Mouse (Mus musculus): ENCODE measurements at regions not wholly inside any gene's neighbourhood (a gene's known extent, or its start where the extent isn't known, plus 50 kb on each side); places are given as distances from the start of the nearest gene placed in this dataset.

- no peak overlapping the region for H3K27ac ChIP-seq (ENCODE audit: low read length)
- 62% methylated on average over 8 of the region's 8 CpGs for WGBS
- H3K36me3 ChIP-seq (ENCODE audit: control insufficient read depth, insufficient read depth) = no peaks in the 10 kb centered on the region
- no peak for ATAC-seq
- peaks cover 10% of the 10 kb centered on the region for H3K4me1 ChIP-seq (replicated peaks; ENCODE audit: control insufficient read depth, insufficient read depth, low read length)
- H3K4me3 ChIP-seq (replicated peaks; ENCODE audit: low read length) = no peak overlapping the region
- H3K27me3 ChIP-seq (replicated peaks; ENCODE audit: control insufficient read depth, insufficient read depth, low read length) = no peaks in the 10 kb centered on the region
- H3K9ac ChIP-seq (replicated peaks; ENCODE audit: low read depth, low read length) = no peak overlapping the region
- H3K4me2 ChIP-seq (ENCODE audit: low read length) = no peak overlapping the region
- no peaks in the 10 kb centered on the region for H3K9me3 ChIP-seq (ENCODE audit: control insufficient read depth, low read length)
Measured at GRCm38 (mm10) chr14:76798925-76799428, 237.6 kb upstream of the Ccdc122 start.

- Histone ChIP-seq H3K9me3 (ENCODE audit: control insufficient read depth, low read length) (no peaks in the 10 kb centered on the region), H3K9ac (replicated peaks; ENCODE audit: low read depth, low read length) (no peak overlapping the region), H3K4me2 (ENCODE audit: low read length) (no peak overlapping the region), H3K4me3 (replicated peaks; ENCODE audit: low read length) (no peak overlapping the region), H3K36me3 (ENCODE audit: control insufficient read depth, insufficient read depth) (no peaks in the 10 kb centered on the region), H3K27me3 (replicated peaks; ENCODE audit: control insufficient read depth, insufficient read depth, low read length) (no peaks in the 10 kb centered on the region), H3K4me1 (replicated peaks; ENCODE audit: control insufficient read depth, insufficient read depth, low read length) (peaks cover 10% of the 10 kb centered on the region), H3K27ac (ENCODE audit: low read length) (no peak overlapping the region)
- ATAC-seq = no peak
- 79% methylated on average over 6 of the region's 6 CpGs for WGBS
Measured at GRCm38 (mm10) chr14:76798488-76798887, 238.1 kb upstream of the Ccdc122 start.

DNA sequence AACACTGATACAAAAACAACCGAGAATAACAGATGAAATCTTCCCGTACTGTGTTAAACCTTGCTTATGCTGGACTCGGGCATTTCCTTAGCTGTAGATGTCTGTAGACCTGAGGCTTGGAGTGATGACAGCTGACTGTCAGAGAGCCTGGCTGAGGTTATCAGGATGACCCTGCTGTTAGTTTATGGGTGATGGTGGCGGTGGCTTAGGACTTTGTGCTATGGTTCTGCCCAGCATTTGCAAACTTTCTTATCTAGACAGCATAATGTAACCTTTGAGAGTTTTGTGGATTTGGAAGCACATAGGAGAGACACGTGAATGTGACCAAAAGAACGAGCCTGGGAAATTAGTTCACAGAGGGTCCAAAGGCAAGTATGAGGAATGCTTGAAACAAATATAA lies 239.1 kb upstream of the Ccdc122 start:
- WGBS = 90% methylated on average over 6 of the region's 6 CpGs
- Histone ChIP-seq H3K36me3 (ENCODE audit: control insufficient read depth, insufficient read depth) (no peaks in the 10 kb centered on the region), H3K9me3 (ENCODE audit: control insufficient read depth, low read length) (no peaks in the 10 kb centered on the region), H3K27ac (ENCODE audit: low read length) (no peak overlapping the region), H3K4me2 (ENCODE audit: low read length) (no peak overlapping the region), H3K9ac (replicated peaks; ENCODE audit: low read depth, low read length) (no peak overlapping the region), H3K27me3 (replicated peaks; ENCODE audit: control insufficient read depth, insufficient read depth, low read length) (no peaks in the 10 kb centered on the region), H3K4me1 (replicated peaks; ENCODE audit: control insufficient read depth, insufficient read depth, low read length) (peaks cover 10% of the 10 kb centered on the region), H3K4me3 (replicated peaks; ENCODE audit: low read length) (no peak overlapping the region)
- no peak for ATAC-seq

- H3K9me3 ChIP-seq (ENCODE audit: control insufficient read depth, low read length) = no peaks in the 10 kb centered on the region
- peaks cover 14% of the 10 kb centered on the region for H3K4me1 ChIP-seq (replicated peaks; ENCODE audit: control insufficient read depth, insufficient read depth, low read length)
- no peaks in the 10 kb centered on the region for H3K36me3 ChIP-seq (ENCODE audit: control insufficient read depth, insufficient read depth)
- peak overlapping the region; percentile 55 for H3K27ac ChIP-seq (ENCODE audit: low read length)
- H3K4me2 ChIP-seq (ENCODE audit: low read length) = no peak overlapping the region
- ATAC-seq = peak; percentile 81
- 7% methylated on average over 6 of the region's 6 CpGs for WGBS
- H3K4me3 ChIP-seq (replicated peaks; ENCODE audit: low read length) = no peak overlapping the region
- no peaks in the 10 kb centered on the region for H3K27me3 ChIP-seq (replicated peaks; ENCODE audit: control insufficient read depth, insufficient read depth, low read length)
- peak overlapping the region; percentile 29; the same call in 1 of the 2 replicates for H3K9ac ChIP-seq (replicated peaks; ENCODE audit: low read depth, low read length)
Measured at GRCm38 (mm10) chr14:76791811-76792571, 235.3 kb upstream of the Serp2 start.

GRCm38 (mm10) chr14:76789376-76789775 lies 232.7 kb upstream of the Serp2 start:
- Histone ChIP-seq H3K27me3 (replicated peaks; ENCODE audit: control insufficient read depth, insufficient read depth, low read length) (no peaks in the 10 kb centered on the region), H3K9me3 (ENCODE audit: control insufficient read depth, low read length) (no peaks in the 10 kb centered on the region), H3K4me3 (replicated peaks; ENCODE audit: low read length) (no peak overlapping the region), H3K9ac (replicated peaks; ENCODE audit: low read depth, low read length) (no peak overlapping the region), H3K4me1 (replicated peaks; ENCODE audit: control insufficient read depth, insufficient read depth, low read length) (peaks cover 14% of the 10 kb centered on the region), H3K27ac (ENCODE audit: low read length) (no peak overlapping the region), H3K4me2 (ENCODE audit: low read length) (no peak overlapping the region), H3K36me3 (ENCODE audit: control insufficient read depth, insufficient read depth) (no peaks in the 10 kb centered on the region)
- no peak for ATAC-seq
- 63% methylated on average over 7 of the region's 7 CpGs for WGBS

DNA sequence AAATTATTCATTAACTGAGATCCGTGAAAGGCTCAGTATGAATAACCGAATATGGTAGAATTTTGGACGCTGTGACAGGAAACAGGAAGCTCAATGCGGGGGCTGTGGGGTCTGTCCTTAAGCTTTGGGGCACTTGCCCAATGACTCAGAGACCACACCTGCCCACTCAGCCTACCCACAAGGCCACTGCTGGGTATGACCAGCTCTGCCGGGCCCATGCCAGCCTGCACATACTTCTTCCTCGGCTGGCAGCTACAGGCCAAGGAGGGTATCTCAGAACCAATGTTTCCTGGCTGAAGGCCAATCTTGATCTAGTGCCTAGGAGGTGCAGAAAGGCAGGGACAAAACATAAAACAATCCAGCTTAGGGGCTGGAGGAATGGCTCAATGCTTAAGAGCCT lies 230.9 kb upstream of the Serp2 start:
- no peaks in the 10 kb centered on the region for H3K36me3 ChIP-seq (ENCODE audit: control insufficient read depth, insufficient read depth)

DNA sequence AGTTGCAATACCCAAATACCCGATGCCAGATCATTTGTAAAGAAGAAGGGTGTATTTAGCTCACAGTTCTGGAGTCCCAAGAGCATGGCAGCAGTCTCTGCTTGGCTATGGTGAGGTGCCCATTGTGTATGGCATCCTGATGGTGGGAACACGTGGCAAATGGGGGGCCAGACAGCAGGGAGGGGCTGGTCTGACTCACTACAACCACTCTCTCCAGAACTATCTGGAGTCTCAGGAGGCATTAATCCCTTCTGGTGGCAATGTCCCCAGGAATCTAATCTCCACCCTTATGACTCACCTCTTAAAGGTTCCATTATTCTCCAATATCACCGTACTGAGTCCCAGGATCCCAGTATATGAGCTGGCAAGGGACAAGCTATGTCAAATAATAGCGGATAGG lies 229.5 kb upstream of the Serp2 start:
- Histone ChIP-seq H3K4me3 (replicated peaks; ENCODE audit: low read length) (no peak overlapping the region), H3K27me3 (replicated peaks; ENCODE audit: control insufficient read depth, insufficient read depth, low read length) (no peaks in the 10 kb centered on the region), H3K9ac (replicated peaks; ENCODE audit: low read depth, low read length) (no peak overlapping the region), H3K36me3 (ENCODE audit: control insufficient read depth, insufficient read depth) (no peaks in the 10 kb centered on the region), H3K27ac (ENCODE audit: low read length) (no peak overlapping the region), H3K9me3 (ENCODE audit: control insufficient read depth, low read length) (no peaks in the 10 kb centered on the region), H3K4me1 (replicated peaks; ENCODE audit: control insufficient read depth, insufficient read depth, low read length) (peaks cover under 1% of the 10 kb centered on the region), H3K4me2 (ENCODE audit: low read length) (no peak overlapping the region)
- no peak for ATAC-seq
- 81% methylated on average over 4 of the region's 4 CpGs for WGBS

More for the DNA sequence above, 230.9 kb upstream of the Serp2 start:
- Histone ChIP-seq H3K4me1 (replicated peaks; ENCODE audit: control insufficient read depth, insufficient read depth, low read length) (peaks cover 14% of the 10 kb centered on the region), H3K27ac (ENCODE audit: low read length) (no peak overlapping the region), H3K9ac (replicated peaks; ENCODE audit: low read depth, low read length) (no peak overlapping the region), H3K4me3 (replicated peaks; ENCODE audit: low read length) (no peak overlapping the region), H3K9me3 (ENCODE audit: control insufficient read depth, low read length) (no peaks in the 10 kb centered on the region), H3K27me3 (replicated peaks; ENCODE audit: control insufficient read depth, insufficient read depth, low read length) (no peaks in the 10 kb centered on the region), H3K4me2 (ENCODE audit: low read length) (no peak overlapping the region)
- no peak for ATAC-seq
- WGBS = 80% methylated on average over 6 of the region's 6 CpGs

DNA sequence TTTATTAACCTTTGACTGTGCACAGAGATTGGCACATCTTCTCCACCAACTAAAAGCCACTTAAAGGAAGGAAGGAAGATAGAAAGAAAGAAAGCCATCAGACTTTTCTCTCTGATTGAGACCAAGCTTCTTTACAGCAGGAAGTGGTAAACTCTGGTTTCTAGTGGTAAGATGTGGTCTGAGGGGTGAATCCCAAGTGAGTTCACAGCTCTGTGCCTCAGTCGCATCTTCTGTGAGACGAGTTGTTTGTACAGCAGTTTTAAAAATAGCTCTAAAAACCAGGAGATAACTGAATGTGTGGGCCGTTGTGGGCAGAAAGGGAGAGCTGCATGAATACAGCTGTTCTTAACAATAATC lies 224.8 kb upstream of the Serp2 start:
- Histone ChIP-seq H3K4me1 (replicated peaks; ENCODE audit: control insufficient read depth, insufficient read depth, low read length) (peaks cover 9% of the 10 kb centered on the region), H3K4me2 (ENCODE audit: low read length) (no peak overlapping the region), H3K9me3 (ENCODE audit: control insufficient read depth, low read length) (no peaks in the 10 kb centered on the region), H3K36me3 (ENCODE audit: control insufficient read depth, insufficient read depth) (no peaks in the 10 kb centered on the region), H3K27ac (ENCODE audit: low read length) (no peak overlapping the region; the same call in 1 of the 2 replicates), H3K27me3 (replicated peaks; ENCODE audit: control insufficient read depth, insufficient read depth, low read length) (no peaks in the 10 kb centered on the region), H3K4me3 (replicated peaks; ENCODE audit: low read length) (no peak overlapping the region), H3K9ac (replicated peaks; ENCODE audit: low read depth, low read length) (no peak overlapping the region)
- ATAC-seq = no peak
- 73% methylated on average over 3 of the region's 3 CpGs for WGBS

- Histone ChIP-seq H3K27ac (ENCODE audit: low read length) (no peak overlapping the region; the same call in 1 of the 2 replicates), H3K4me2 (ENCODE audit: low read length) (no peak overlapping the region), H3K36me3 (ENCODE audit: control insufficient read depth, insufficient read depth) (no peaks in the 10 kb centered on the region), H3K27me3 (replicated peaks; ENCODE audit: control insufficient read depth, insufficient read depth, low read length) (no peaks in the 10 kb centered on the region), H3K9ac (replicated peaks; ENCODE audit: low read depth, low read length) (no peak overlapping the region), H3K4me1 (replicated peaks; ENCODE audit: control insufficient read depth, insufficient read depth, low read length) (peaks cover 9% of the 10 kb centered on the region), H3K4me3 (replicated peaks; ENCODE audit: low read length) (no peak overlapping the region), H3K9me3 (ENCODE audit: control insufficient read depth, low read length) (no peaks in the 10 kb centered on the region)
- peak; percentile 61; the same call in 1 of the 2 replicates for ATAC-seq
- 60% methylated on average over 14 of the region's 14 CpGs for WGBS
Measured at GRCm38 (mm10) chr14:76780572-76781523, 224.2 kb upstream of the Serp2 start.
